Mouse (Mus musculus) activated CD4-positive, CD25-positive, alpha-beta regulatory T cell, adult 9 weeks (primary cell): ENCODE data around the gene Tas2r134. TPM values are rescaled to one million over a fixed set of nuclear protein-coding genes. Genes with fewer than 3 reads are reported as not detected.

Experiments
- polyA plus RNA-seq: library from polyadenylated mRNA; unstranded; fragments of 100-300 nt; shearing (Covaris generic); gene quantifications from one replicate; pipeline ENCODE4 v1.2.1, GENCODE M21; 2017

Tas2r134 gene
- not detected for polyA plus RNA-seq

GRCm38 (mm10) chr2:51627211-51627610, at the start of gene Tas2r134:
Gene Tas2r134 (plus strand): TSS chr2:51627511.

